Mouse (Mus musculus): ENCODE measurements around the gene Ankib1. TPM values are rescaled to one million over a fixed set of nuclear protein-coding genes. Genes with fewer than 3 reads are reported as not detected.
A peak's percentile ranks its signal among the peaks of the same experiment; 100 is the strongest.
"Not testable (repeated sequence)": the region's sequence is repeated elsewhere in the genome, so short reads cannot be mapped to it uniquely, and the experiment has no call there.

The Ankib1 gene
- polyA plus RNA-seq, 1 experiment from 2014 or later: 20.9 TPM

DNA sequence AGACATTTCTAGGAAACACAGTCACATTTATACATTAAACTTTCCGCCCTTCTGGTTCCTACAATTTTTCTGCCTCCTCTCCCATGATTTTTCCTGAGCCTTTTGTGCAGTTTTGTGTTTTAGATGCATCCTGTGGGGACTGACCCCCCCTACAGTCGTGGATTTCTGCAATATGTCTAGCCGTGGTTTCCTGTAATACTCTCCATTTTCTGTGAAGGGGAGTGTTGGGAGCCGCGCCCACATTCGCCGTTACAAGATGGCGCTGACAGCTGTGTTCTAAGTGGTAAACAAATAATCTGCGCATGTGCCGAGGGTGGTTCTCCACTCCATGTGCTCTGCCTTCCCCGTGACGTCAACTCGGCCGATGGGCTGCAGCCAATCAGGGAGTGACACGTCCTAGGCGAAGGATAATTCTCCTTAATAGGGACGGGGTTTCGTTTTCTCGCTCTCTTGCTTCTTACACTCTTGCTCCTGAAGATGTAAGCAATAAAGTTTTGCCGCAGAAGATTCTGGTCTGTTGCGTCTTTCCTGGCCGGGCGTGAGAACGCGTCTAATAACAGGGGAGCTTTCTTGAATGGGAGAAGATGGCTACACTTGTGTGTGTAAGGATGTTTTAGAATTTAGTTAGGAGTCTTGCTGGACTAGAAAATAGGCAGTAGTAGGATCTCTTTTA is 149.7 kb downstream of the Ankib1 start:
- WGBS: 93% methylated on average over 15 of the region's 25 CpGs
- not testable (repeated sequence) for H3K27me3 ChIP-seq; H3K9ac ChIP-seq (replicated peaks); H3K27ac ChIP-seq (replicated peaks); ATAC-seq (replicated peaks); H3K4me2 ChIP-seq (replicated peaks); H3K9me3 ChIP-seq; H3K4me3 ChIP-seq; H3K4me1 ChIP-seq; H3K36me3 ChIP-seq

DNA sequence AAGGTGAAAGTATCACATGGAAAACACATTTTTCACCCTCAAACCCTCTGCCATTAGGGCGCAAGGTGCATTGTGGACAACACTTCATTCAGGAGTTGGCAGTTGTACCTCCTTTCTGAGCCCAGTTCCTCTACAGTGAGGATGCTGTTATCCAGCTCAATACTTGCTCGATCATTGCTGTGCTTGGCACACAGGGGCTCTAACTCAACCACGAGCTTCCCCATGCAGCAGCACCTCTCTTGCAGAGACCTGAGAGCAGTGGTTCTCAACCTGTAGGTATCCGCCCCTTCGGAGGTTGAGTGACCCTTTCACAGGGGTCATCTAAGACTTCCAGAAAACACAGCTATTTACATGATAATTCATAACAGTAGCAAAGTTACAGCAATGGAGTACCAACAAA is 151.1 kb downstream of the Ankib1 start:
- Histone ChIP-seq H3K27me3 (no peaks in the 10 kb centered on the region), H3K36me3 (no peaks in the 10 kb centered on the region), H3K9ac (replicated peaks) (no peak overlapping the region), H3K4me1 (peaks cover 5% of the 10 kb centered on the region), H3K27ac (replicated peaks) (no peak overlapping the region), H3K9me3 (no peaks in the 10 kb centered on the region), H3K4me3 (no peak overlapping the region), H3K4me2 (replicated peaks) (no peak overlapping the region)
- 91% methylated on average over 5 of the region's 5 CpGs for WGBS
- no peak for ATAC-seq (replicated peaks)

DNA sequence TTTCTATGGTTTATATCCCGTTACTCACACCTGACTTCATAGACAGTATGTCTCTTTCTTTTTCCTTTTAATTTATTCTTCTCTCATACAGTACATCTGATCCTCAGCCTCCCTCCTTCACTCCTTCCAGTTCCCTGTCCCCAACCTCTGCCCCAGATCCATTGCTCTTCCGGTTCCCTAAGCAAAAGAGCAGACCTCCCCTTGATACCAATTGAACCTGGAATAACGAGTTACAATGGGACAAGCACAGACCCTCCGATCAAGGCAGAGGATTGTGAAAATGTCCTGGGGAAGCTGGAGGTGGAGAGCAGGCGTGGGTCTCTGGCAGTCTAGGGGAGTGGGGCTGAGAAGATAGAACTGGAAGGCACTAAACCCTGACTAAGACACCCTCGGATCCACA is 151.8 kb downstream of the Ankib1 start, which contains the start of gene Tmbim7:
Tmbim7 (plus strand) TSS at position 301 of the 400 bp plus-strand sequence.
- Histone ChIP-seq H3K4me3 (no peak within 1 kb of the TSS), H3K9ac (replicated peaks) (no peak within 1 kb of the TSS), H3K27me3 (no peaks in the 10 kb centered on the region), H3K4me2 (replicated peaks) (no peak within 1 kb of the TSS), H3K4me1 (peaks cover 8% of the 10 kb centered on the region), H3K36me3 (no peaks in the 10 kb centered on the region), H3K9me3 (no peaks in the 10 kb centered on the region), H3K27ac (replicated peaks) (no peak within 1 kb of the TSS)
- no peak for ATAC-seq (replicated peaks)
- WGBS: 63% methylated on average over 6 of the region's 6 CpGs

DNA sequence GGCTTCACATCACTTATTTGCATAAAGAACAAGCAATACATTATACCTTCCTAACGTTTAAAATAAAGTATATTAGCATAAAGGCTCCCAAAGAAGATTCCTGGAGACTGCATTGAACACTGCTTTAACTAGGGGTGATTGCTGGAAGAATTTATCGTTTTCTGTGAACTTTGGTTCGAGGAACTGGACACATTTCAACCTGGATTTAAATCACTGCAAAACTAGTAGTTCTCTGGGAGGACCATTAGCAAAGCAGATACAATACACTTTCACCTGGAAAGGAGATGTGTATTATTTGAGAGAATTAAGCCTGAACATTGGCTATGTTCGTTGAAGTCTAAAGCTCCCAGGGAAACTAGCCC is 153.9 kb downstream of the Ankib1 start:
- no peak overlapping the region for H3K4me3 ChIP-seq
- H3K36me3 ChIP-seq: peaks cover 9% of the 10 kb centered on the region
- no peak overlapping the region for H3K4me2 ChIP-seq (replicated peaks)
- WGBS: 72% methylated on average over 4 of the region's 4 CpGs
- H3K27ac ChIP-seq (replicated peaks): no peak overlapping the region
- no peaks in the 10 kb centered on the region for H3K9me3 ChIP-seq
- H3K27me3 ChIP-seq: no peaks in the 10 kb centered on the region
- no peak overlapping the region for H3K9ac ChIP-seq (replicated peaks)
- H3K4me1 ChIP-seq: peaks cover 15% of the 10 kb centered on the region
- ATAC-seq (replicated peaks): no peak

DNA sequence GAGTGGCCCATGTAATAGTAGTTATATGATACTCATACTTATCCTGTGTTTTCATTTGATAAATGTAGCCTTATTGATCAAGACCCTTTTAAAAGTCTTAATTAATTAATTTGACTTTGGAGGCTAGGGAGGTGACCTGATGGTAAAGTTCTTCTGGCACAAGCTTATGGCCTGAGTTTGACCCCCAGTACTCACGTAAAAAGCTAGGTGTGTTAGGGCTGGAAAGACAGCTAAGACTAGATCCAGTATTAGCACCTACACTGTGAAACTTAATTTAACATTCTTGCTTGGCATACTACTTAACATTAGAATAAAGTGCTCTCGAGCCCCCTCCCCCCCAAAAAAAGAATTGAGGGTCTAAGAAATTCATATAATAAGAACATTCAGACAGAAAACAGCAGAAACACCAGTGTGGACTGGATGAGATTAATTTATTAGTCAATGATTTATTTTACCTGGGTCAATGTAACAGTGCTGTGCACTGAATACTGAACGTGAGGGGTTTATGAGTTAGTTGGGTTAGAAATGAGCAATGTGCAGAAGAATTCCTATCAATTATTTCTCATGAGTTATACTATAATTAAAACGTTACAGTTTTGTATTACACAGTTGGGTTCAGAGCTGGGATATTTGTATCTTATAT is 154.4 kb downstream of the Ankib1 start:
- 58% methylated on average over 4 of the region's 4 CpGs for WGBS
- ATAC-seq (replicated peaks): peak; percentile 11
- peak overlapping the region; percentile 93; the same call in 1 of the 2 replicates for H3K4me3 ChIP-seq

DNA sequence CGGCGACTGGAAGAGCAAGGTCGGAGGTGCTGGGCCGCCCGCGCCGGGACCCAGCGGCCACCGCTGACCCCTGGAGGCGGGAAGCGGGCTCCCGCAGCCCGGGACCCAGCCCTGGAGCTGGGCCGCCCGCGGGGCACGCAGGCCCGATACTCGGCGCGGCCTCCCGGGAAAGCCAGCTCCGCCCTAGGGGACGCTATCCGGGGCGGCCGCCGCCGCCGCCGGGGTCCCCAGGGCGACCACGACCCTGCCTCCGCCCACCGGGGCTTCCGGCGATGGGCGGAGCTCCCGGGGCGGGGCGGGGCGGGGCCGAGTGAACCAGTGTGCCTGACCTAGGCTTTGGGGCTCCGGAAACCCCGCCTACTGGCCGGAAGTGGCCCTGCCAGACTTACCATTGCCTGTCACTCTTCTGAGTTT is 155.0 kb downstream of the Ankib1 start:
- Histone ChIP-seq H3K27ac (replicated peaks) (peak overlapping the region; percentile 85), H3K9ac (replicated peaks) (peak overlapping the region; percentile 84), H3K4me2 (replicated peaks) (peak overlapping the region; percentile 49), H3K9me3 (no peaks in the 10 kb centered on the region), H3K27me3 (no peaks in the 10 kb centered on the region), H3K36me3 (peaks cover 15% of the 10 kb centered on the region), H3K4me3 (peak overlapping the region; percentile 93), H3K4me1 (peaks cover 15% of the 10 kb centered on the region)
- peak; percentile 96 for ATAC-seq (replicated peaks)
- WGBS: 0% methylated on average over 24 of the region's 46 CpGs

More for the DNA sequence above, 154.4 kb downstream of the Ankib1 start:
- Histone ChIP-seq H3K4me2 (replicated peaks) (peak overlapping the region; percentile 49; the same call in 1 of the 2 replicates), H3K27me3 (no peaks in the 10 kb centered on the region), H3K27ac (replicated peaks) (no peak overlapping the region), H3K36me3 (peaks cover 11% of the 10 kb centered on the region), H3K9me3 (no peaks in the 10 kb centered on the region), H3K9ac (replicated peaks) (no peak overlapping the region), H3K4me1 (peaks cover 15% of the 10 kb centered on the region)

DNA sequence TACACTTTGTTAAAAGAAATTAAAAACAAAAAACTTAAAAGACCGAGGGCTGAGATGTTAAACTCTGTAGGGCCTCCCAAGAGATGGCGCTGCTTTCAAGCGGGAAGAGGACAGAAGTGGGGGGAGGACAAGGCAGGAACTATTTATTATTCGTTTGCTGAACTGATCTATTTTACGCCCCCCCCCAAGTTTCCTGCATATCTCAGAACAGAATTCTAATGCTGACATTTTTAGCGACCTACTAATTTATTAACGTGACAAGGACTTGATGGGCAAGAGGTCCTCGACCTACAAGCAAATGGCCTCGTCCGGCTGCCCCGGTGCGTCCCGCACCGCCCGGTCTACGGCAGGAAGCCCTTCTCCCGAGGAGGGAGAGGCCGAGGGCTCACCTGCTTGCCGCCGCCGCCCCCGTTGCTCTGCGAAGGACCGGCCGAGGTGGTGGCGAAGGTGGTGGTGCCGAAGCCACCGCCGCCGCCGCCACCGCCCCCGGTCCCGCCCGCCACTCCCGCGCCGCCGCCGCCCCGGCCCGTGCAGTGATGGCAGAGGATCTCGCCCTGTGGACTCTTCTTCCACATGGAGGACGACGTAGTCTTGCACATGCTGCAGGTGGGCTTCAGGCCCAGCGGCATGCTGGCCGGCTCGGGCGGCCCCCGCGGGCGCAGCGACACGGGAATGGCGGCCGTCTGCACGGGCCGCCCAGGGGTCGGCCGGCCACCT is 155.6 kb downstream of the Ankib1 start:
- peaks cover 19% of the 10 kb centered on the region for H3K36me3 ChIP-seq

DNA sequence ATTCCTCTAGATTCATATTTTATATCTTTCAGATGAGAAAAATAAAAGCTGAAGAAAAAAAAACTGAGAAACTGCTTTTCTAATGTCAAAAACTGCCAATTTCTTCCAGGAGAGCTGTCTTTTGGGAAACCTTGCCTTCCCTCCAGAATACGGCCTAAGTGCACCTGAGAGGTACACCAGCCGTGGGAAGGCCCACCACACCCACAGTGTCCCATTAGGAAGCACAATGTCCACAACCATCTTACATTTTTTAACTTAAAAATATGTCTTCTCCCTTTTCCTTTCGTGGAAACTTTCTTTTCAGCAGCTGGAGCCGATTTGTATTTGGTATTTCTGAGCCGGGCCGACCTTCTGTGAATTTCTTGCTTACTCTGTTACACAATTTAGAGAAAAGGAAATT is 156.2 kb downstream of the Ankib1 start:
- H3K4me1 ChIP-seq: peaks cover 15% of the 10 kb centered on the region
- ATAC-seq (replicated peaks): no peak
- no peaks in the 10 kb centered on the region for H3K27me3 ChIP-seq
- peak overlapping the region; percentile 49 for H3K4me2 ChIP-seq (replicated peaks)
- 22% methylated on average over 6 of the region's 6 CpGs for WGBS
- no peaks in the 10 kb centered on the region for H3K9me3 ChIP-seq
- H3K27ac ChIP-seq (replicated peaks): no peak overlapping the region
- H3K9ac ChIP-seq (replicated peaks): peak overlapping the region; percentile 84; the same call in 1 of the 2 replicates
- peak overlapping the region; percentile 93 for H3K4me3 ChIP-seq
- peaks cover 22% of the 10 kb centered on the region for H3K36me3 ChIP-seq

More for the DNA sequence above, 155.6 kb downstream of the Ankib1 start:
- peak overlapping the region; percentile 84 for H3K9ac ChIP-seq (replicated peaks)
- peaks cover 15% of the 10 kb centered on the region for H3K4me1 ChIP-seq
- WGBS: under 1% methylated on average over 60 of the region's 60 CpGs
- peak overlapping the region; percentile 85 for H3K27ac ChIP-seq (replicated peaks)
- ATAC-seq (replicated peaks): peak; percentile 87
- no peaks in the 10 kb centered on the region for H3K27me3 ChIP-seq
- H3K4me2 ChIP-seq (replicated peaks): peak overlapping the region; percentile 49
- H3K4me3 ChIP-seq: peak overlapping the region; percentile 93
- H3K9me3 ChIP-seq: no peaks in the 10 kb centered on the region

DNA sequence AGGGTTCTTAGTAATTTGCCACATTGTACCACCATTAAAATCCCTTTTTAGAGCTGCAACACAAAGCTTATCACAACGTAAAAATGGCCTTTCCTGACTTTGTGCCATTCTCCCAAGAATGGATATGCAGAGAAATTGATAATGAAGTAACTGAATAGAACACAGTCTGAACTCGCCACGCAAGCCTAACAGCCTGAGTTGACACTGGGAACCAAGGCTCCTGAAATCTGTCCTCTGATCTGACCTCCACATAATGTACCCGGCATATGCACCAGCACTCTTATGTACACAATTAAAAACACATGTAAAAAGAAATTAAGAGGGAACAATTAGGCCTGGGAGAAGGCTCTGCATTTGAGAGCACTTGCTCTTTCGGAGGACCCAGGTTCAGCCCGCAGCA is 157.4 kb downstream of the Ankib1 start:
- Histone ChIP-seq H3K27me3 (no peaks in the 10 kb centered on the region), H3K4me3 (no peak overlapping the region), H3K4me2 (replicated peaks) (no peak overlapping the region), H3K9me3 (no peaks in the 10 kb centered on the region), H3K9ac (replicated peaks) (0 out of 2 replicates have a peak overlapping the region, but pooled peaks have one; percentile 4), H3K36me3 (peaks cover 30% of the 10 kb centered on the region), H3K27ac (replicated peaks) (no peak overlapping the region), H3K4me1 (peaks cover 15% of the 10 kb centered on the region)
- 87% methylated on average over 6 of the region's 6 CpGs for WGBS
- no peak for ATAC-seq (replicated peaks)

DNA sequence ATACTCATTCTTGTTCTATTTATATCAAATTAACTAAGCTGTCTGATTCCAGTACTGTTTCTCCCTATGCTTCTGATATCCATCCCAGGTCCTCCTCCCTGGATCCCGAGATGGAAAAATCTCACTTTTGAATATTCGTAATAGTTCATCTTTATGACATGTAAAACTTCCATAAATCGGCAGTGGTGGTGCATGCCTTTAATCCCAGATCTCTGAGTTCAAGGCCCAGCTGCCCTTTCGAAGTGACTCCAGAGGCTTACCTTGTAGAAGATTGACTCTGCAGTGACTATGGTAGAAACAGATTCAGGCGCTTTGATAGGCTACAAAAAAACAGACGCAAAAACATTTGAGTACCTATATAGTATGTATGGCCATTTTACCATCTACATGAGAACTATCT is 158.1 kb downstream of the Ankib1 start:
- Histone ChIP-seq H3K27me3 (no peaks in the 10 kb centered on the region), H3K4me2 (replicated peaks) (no peak overlapping the region), H3K27ac (replicated peaks) (no peak overlapping the region), H3K36me3 (peaks cover 30% of the 10 kb centered on the region), H3K4me3 (no peak overlapping the region), H3K9me3 (no peaks in the 10 kb centered on the region), H3K4me1 (peaks cover 15% of the 10 kb centered on the region), H3K9ac (replicated peaks) (no peak overlapping the region)
- no peak for ATAC-seq (replicated peaks)
- 96% methylated on average over 6 of the region's 6 CpGs for WGBS

Data from forebrain, embryonic 15.5 days (tissue).